Mouse (Mus musculus) midbrain, embryonic 13.5 days (tissue): ENCODE results near the gene Atp8b2. TPM values are rescaled to one million over a fixed set of nuclear protein-coding genes. Genes with fewer than 3 reads are reported as not detected.
A peak's percentile ranks its signal among the peaks of the same experiment; 100 is the strongest.

ENCODE experiments used
- ATAC-seq: fragments of 200-750 bp; cut with Nextera tagmentation; 2 replicates; pipeline ENCODE4 v1.8.0; 2017; ENCODE audit warnings: mild to moderate bottlenecking, moderate TSS enrichment, moderate library complexity
- H3K27ac ChIP-seq: fragments of 300-500 bp; sonication (generic); 2 replicates; pipeline ENCODE4 v1.5.1; 2015; ENCODE audit warnings: inconsistent platforms, mild to moderate bottlenecking, moderate library complexity
- H3K27me3 ChIP-seq: fragments of 300-500 bp; sonication (generic); 2 replicates; pipeline ENCODE4 v1.6.1; 2015; ENCODE audit warnings: mild to moderate bottlenecking, inconsistent platforms
- H3K36me3 ChIP-seq: fragments of 300-500 bp; sonication (generic); 2 replicates; pipeline ENCODE4 v1.6.1; 2015; ENCODE audit warnings: mild to moderate bottlenecking, inconsistent platforms
- H3K4me1 ChIP-seq: fragments of 300-500 bp; sonication (generic); replicated peaks from 2 replicates; pipeline ENCODE4 v1.6.1; 2015; ENCODE audit warnings: inconsistent platforms
- H3K4me2 ChIP-seq: fragments of 300-500 bp; sonication (generic); replicated peaks from 2 replicates; pipeline ENCODE4 v1.6.1; 2015; ENCODE audit warnings: moderate library complexity, mild to moderate bottlenecking, inconsistent platforms
- H3K4me3 ChIP-seq: fragments of 300-500 bp; sonication (generic); replicated peaks from 2 replicates; pipeline ENCODE4 v1.5.1; 2015; ENCODE audit warnings: mild to moderate bottlenecking, inconsistent platforms
- H3K9ac ChIP-seq: fragments of 300-500 bp; sonication (generic); replicated peaks from 2 replicates; pipeline ENCODE4 v1.6.1; 2015; ENCODE audit warnings: mild to moderate bottlenecking, inconsistent platforms
- H3K9me3 ChIP-seq: fragments of 300-500 bp; sonication (generic); 2 replicates; pipeline ENCODE4 v1.6.1; 2016; ENCODE audit warnings: mild to moderate bottlenecking, inconsistent platforms
- WGBS: fragments of 180-500 bp; shearing (Covaris S2); methylation state at CpG from one replicate; pipeline ENCODE4 v1.1.7; 2015; 5-methylcytosine and 5-hydroxymethylcytosine counted together
- polyA plus RNA-seq: library from polyadenylated mRNA; unstranded; fragments of >200 nt; fragmentation: Nextera tagmentation; extraction: Ambion mirVana; gene quantifications from 2 replicates; pipeline ENCODE4 v1.2.1, GENCODE M21; 2015

The Atp8b2 gene
- polyA plus RNA-seq, 1 experiment from 2014 or later = 12.6 TPM

- no peak overlapping the region for H3K27ac ChIP-seq
- WGBS = 77% methylated on average over 4 of the region's 4 CpGs
- H3K4me3 ChIP-seq = no peak overlapping the region
- H3K9ac ChIP-seq = no peak overlapping the region
- peaks cover 15% of the 10 kb centered on the region for H3K4me1 ChIP-seq
- H3K9me3 ChIP-seq = no peaks in the 10 kb centered on the region
- H3K36me3 ChIP-seq = no peaks in the 10 kb centered on the region
- H3K27me3 ChIP-seq = peaks cover 56% of the 10 kb centered on the region
- H3K4me2 ChIP-seq = no peak overlapping the region
- no peak for ATAC-seq
Observed at GRCm38 (mm10) chr3:89914700-89915099, 48.6 kb downstream of the Atp8b2 start.

DNA sequence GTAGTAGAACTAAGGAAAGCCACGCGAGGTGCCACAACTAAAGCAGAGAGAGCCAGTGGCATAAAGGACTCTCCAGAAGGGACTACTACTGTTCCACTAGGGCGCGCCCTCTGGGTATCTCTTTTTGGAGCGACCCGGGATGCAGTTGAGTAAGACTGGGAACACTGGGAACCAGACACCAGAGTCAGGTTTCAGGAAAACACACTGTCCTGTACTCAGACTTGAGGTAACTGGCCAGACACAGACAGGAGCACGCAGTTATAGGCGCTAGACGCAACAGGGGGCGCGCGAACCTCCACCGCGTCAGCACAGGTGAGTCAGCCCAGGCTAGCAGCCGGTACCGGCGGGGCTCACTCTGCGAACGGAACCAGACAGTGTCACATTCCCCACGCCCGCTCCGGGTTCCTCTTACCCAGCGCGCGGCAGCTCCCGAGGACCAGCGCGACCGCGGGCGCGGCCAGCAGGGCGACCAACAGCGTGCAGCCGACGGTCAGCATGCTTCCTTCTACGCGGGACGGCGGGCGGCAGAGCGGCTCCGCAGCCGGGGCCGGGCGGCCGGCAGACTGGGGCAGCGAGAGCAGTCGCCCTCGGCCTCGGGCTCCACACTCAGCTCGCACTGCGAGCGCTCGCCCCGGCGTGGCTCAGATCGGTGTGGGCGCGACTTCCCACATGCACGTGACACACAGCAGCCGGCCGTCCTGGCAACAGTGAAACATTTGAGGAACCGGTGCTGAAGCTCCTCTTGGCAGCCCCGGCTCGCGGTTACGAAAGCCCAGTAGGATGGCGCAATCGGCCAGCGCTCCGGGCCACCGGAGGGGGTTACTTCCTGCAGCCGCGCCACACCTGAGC lies 50.5 kb downstream of the Atp8b2 start, which contains the start of gene Il6ra:
Gene Il6ra (minus strand): TSS at position 654 of the 849 bp plus-strand sequence.
- H3K4me2 ChIP-seq = peak within 1 kb of the TSS; percentile 84
- peak within 1 kb of the TSS; percentile 63 for H3K9ac ChIP-seq
- peak; percentile 88 for ATAC-seq
- H3K9me3 ChIP-seq = no peaks in the 10 kb centered on the region
- H3K4me1 ChIP-seq = peaks cover 15% of the 10 kb centered on the region
- H3K27ac ChIP-seq = no peak within 1 kb of the TSS
- H3K4me3 ChIP-seq = peak within 1 kb of the TSS; percentile 47
- no peaks in the 10 kb centered on the region for H3K36me3 ChIP-seq
- peaks cover 58% of the 10 kb centered on the region for H3K27me3 ChIP-seq
- under 1% methylated on average over 72 of the region's 75 CpGs for WGBS

DNA sequence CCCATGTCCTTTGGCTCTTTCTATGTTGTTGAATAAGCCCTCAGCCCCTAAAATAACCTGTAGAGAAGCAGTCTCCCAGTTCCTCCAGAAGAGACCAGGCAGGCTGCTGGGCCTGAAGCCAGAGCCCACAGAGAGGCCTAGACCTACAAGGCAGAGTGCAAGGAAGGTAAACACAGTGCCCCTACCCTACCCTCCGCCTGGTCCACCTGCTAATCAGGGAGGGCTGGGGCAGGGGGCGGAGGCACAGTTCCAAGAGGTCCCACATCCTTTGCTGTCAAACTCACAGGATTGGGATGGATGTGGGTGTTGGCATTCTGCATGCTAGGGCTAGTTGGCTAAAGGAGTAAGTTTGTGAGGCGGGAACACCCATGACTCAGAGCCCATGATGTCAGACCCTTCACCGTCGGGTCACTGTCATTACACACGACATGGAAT lies 51.2 kb downstream of the Atp8b2 start:
- no peak overlapping the region for H3K27ac ChIP-seq
- peak; percentile 55 for ATAC-seq
- peak overlapping the region; percentile 84 for H3K4me2 ChIP-seq
- H3K36me3 ChIP-seq = no peaks in the 10 kb centered on the region
- peaks cover 15% of the 10 kb centered on the region for H3K4me1 ChIP-seq
- H3K9ac ChIP-seq = no peak overlapping the region
- peaks cover 58% of the 10 kb centered on the region for H3K27me3 ChIP-seq
- no peaks in the 10 kb centered on the region for H3K9me3 ChIP-seq
- WGBS = 40% methylated on average over 6 of the region's 6 CpGs
- H3K4me3 ChIP-seq = 0 out of 2 replicates have a peak overlapping the region, but pooled peaks have one; percentile 47

- peaks cover 58% of the 10 kb centered on the region for H3K27me3 ChIP-seq
- WGBS = 81% methylated on average over 3 of the region's 3 CpGs
- ATAC-seq = no peak
- no peak overlapping the region for H3K9ac ChIP-seq
- no peak overlapping the region for H3K4me2 ChIP-seq
- H3K27ac ChIP-seq = no peak overlapping the region
- no peak overlapping the region for H3K4me3 ChIP-seq
- no peaks in the 10 kb centered on the region for H3K36me3 ChIP-seq
- peaks cover 15% of the 10 kb centered on the region for H3K4me1 ChIP-seq
- no peaks in the 10 kb centered on the region for H3K9me3 ChIP-seq
Observed at GRCm38 (mm10) chr3:89911207-89911606, 52.1 kb downstream of the Atp8b2 start.

DNA sequence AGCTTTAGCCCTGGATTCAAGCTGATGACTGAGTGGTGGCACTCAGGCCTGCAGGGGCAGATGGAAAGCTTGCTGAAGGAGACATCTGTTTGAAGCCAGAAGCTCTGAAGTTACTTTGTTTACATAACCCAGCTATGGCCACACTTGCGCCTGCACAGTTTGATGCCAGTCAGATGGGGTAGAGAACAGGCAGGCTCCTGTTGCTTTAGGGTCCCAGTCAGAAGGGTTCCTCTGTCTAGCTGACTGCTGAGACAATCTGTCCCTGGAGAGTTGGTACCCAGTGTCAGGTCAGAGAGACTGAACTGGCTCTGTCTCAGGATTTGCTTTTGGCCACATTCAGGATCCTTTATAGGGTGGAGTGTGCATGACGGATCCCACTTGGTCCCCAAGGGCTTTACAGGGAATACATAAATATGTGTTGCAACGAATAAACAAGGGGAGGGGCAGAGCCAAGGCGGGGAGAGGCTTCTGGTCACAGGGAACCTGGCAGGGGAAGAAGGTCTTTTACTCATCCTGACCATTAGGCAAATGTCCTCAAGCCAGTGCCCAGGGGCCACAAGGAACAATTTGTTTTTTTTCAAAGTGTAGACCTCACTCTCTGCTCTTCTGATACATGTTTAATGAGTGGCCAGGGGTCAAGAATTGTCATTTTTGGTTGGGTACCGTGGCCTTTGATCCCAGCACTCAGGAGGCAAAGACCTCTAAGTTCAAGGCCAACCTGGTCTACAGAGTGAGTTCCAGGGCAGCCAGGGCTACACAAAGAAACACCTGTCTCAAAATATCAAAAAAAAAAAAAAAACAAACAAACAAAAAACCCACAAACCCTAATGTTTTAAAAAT lies 53.4 kb downstream of the Atp8b2 start:
- no peak for ATAC-seq
- H3K4me1 ChIP-seq = peaks cover 15% of the 10 kb centered on the region
- no peak overlapping the region for H3K9ac ChIP-seq
- peaks cover 49% of the 10 kb centered on the region for H3K27me3 ChIP-seq
- H3K4me3 ChIP-seq = no peak overlapping the region
- 70% methylated on average over 5 of the region's 5 CpGs for whole genome bisulfite sequencing
- H3K36me3 ChIP-seq = no peaks in the 10 kb centered on the region
- no peaks in the 10 kb centered on the region for H3K9me3 ChIP-seq
- H3K27ac ChIP-seq = no peak overlapping the region
- H3K4me2 ChIP-seq = no peak overlapping the region

DNA sequence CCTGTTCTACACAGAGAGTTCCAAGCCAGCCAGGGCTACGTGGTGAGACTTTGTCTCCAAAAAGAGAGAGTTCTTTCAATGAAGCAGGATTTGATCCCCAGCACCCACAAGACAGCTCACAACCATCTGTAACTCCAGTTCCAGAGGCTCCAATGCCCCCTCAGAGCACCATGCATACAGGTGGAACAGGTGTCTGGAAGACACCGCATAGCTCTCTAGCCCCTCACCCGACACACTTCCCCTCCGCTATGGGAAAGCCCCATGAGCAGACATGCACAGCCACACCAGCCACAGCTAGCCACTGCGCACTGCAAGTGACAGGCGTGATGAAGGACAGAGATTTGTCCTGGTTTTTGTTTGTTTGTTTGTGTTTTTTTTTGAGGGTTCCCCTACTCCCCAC lies 54.5 kb downstream of the Atp8b2 start:
- peaks cover 39% of the 10 kb centered on the region for H3K27me3 ChIP-seq
- ATAC-seq = no peak
- peaks cover 15% of the 10 kb centered on the region for H3K4me1 ChIP-seq
- no peaks in the 10 kb centered on the region for H3K9me3 ChIP-seq
- 85% methylated on average over 6 of the region's 6 CpGs for WGBS
- H3K36me3 ChIP-seq = no peaks in the 10 kb centered on the region
- no peak overlapping the region for H3K9ac ChIP-seq
- H3K4me2 ChIP-seq = no peak overlapping the region
- no peak overlapping the region for H3K27ac ChIP-seq
- no peak overlapping the region for H3K4me3 ChIP-seq

DNA sequence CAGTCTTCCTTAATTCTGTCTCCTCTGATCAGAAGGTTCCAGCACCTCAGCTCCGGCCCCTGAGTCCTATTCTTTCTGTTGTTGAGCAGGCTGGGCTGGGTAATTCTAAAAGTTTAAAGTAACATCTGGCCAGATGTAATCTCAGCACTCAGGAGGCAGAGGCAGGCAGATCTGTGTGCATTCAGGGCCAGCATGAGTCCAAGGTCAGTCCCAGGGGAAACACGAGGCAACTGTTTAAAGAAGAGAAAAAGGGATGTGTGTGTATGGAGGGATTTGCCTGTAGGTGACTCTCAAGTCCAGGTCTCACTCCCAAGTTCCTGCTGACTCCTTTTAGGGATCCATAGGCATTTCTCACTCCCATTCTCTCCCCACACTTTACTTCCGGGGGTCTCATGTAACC lies 55.5 kb downstream of the Atp8b2 start:
- Histone ChIP-seq H3K9ac (no peak overlapping the region), H3K27ac (no peak overlapping the region), H3K27me3 (peaks cover 29% of the 10 kb centered on the region), H3K4me1 (peaks cover 5% of the 10 kb centered on the region), H3K4me3 (no peak overlapping the region), H3K4me2 (no peak overlapping the region), H3K9me3 (no peaks in the 10 kb centered on the region), H3K36me3 (no peaks in the 10 kb centered on the region)
- ATAC-seq = no peak
- WGBS = 88% methylated on average over 3 of the region's 3 CpGs

DNA sequence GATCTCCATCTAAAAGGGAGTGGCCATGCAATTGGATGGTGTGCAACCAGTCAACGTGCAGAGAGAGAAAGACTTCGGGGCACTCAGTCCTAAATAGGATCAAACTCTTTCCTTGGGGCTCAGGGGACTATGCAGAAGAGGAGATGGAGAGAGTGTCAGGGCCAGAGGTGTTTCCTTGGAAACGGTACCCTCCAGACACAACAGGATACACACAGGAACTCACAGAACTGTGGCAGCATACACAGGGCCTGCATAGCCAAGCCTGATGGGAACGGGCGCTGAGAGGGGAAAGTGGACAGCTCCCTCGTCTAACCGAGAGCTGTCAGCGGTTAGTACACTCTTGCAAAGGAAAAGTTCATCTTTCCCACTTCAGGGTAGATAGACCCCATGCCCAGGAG lies 63.8 kb downstream of the Atp8b2 start:
- Histone ChIP-seq H3K9me3 (no peaks in the 10 kb centered on the region), H3K27ac (no peak overlapping the region), H3K9ac (no peak overlapping the region), H3K4me1 (no peaks in the 10 kb centered on the region), H3K4me3 (no peak overlapping the region), H3K36me3 (no peaks in the 10 kb centered on the region), H3K27me3 (no peaks in the 10 kb centered on the region), H3K4me2 (no peak overlapping the region)
- no peak for ATAC-seq
- 70% methylated on average over 8 of the region's 8 CpGs for WGBS

- 62% methylated on average over 5 of the region's 5 CpGs for WGBS
Observed at GRCm38 (mm10) chr3:89898870-89899510, 64.3 kb downstream of the Atp8b2 start.

GRCm38 (mm10) chr3:89898011-89898410 lies 65.3 kb downstream of the Atp8b2 start:
- no peaks in the 10 kb centered on the region for H3K9me3 ChIP-seq
- no peaks in the 10 kb centered on the region for H3K4me1 ChIP-seq
- H3K4me2 ChIP-seq = no peak overlapping the region
- no peak overlapping the region for H3K27ac ChIP-seq
- no peaks in the 10 kb centered on the region for H3K27me3 ChIP-seq
- 76% methylated on average over 10 of the region's 10 CpGs for WGBS
- no peak for ATAC-seq
- no peak overlapping the region for H3K9ac ChIP-seq
- no peak overlapping the region for H3K4me3 ChIP-seq
- no peaks in the 10 kb centered on the region for H3K36me3 ChIP-seq

More at GRCm38 (mm10) chr3:89898870-89899510, 64.3 kb downstream of the Atp8b2 start:
- Histone ChIP-seq H3K27me3 (no peaks in the 10 kb centered on the region), H3K36me3 (no peaks in the 10 kb centered on the region), H3K9ac (no peak overlapping the region), H3K4me2 (no peak overlapping the region), H3K9me3 (no peaks in the 10 kb centered on the region), H3K27ac (no peak overlapping the region), H3K4me3 (no peak overlapping the region), H3K4me1 (no peaks in the 10 kb centered on the region)
- no peak for ATAC-seq

GRCm38 (mm10) chr3:89897204-89897796 lies 66.0 kb downstream of the Atp8b2 start:
- 69% methylated on average over 8 of the region's 8 CpGs for WGBS
- no peak overlapping the region for H3K4me2 ChIP-seq

More at GRCm38 (mm10) chr3:89897204-89897796, 66.0 kb downstream of the Atp8b2 start:
- Histone ChIP-seq H3K9me3 (no peaks in the 10 kb centered on the region), H3K36me3 (no peaks in the 10 kb centered on the region), H3K4me1 (no peaks in the 10 kb centered on the region), H3K27me3 (no peaks in the 10 kb centered on the region), H3K27ac (no peak overlapping the region), H3K4me3 (no peak overlapping the region), H3K9ac (0 out of 2 replicates have a peak overlapping the region, but pooled peaks have one; percentile 6)
- no peak for ATAC-seq
